Mouse (Mus musculus): ENCODE data around the gene Cdkn2aipnl. TPM values are rescaled to one million over a fixed set of nuclear protein-coding genes. Genes with fewer than 3 reads are reported as not detected.

The Cdkn2aipnl gene
- polyA plus RNA-seq, 1 experiment from 2014 or later, result 111 TPM

DNA sequence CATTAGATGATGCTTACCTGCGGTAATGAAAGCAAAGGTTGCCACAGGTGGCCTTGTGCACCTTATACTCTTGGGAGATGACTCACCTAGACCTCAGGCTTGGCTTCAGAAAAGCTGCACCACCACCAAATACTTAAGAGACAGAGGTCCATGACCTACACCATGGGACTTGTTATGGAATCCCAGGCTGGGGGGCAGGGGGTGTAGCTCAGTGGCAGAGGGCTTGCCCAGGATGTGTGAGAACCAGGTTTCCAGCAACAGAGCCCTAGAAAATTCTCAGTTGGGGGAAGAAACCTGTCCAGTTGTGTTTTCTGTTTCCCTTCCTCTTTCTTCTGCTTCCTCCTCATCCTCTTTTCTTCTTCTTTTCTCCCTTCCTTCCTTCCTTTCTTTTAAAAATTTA, 36.3 kb upstream of the Cdkn2aipnl start:
- H3K27me3 ChIP-seq (ENCODE audit: control insufficient read depth, insufficient read depth, low read length), result no peaks in the 10 kb centered on the region
- ATAC-seq (ENCODE audit: low FRiP score), result no peak
- whole genome bisulfite sequencing, result 94% methylated on average over 1 of the region's 1 CpGs
- no peak overlapping the region for H3K9ac ChIP-seq (ENCODE audit: low read depth, low read length)
- H3K4me3 ChIP-seq (ENCODE audit: low read depth, low read length), result no peak overlapping the region
- no peak for DNase-seq (ENCODE audit: low spot score)
- H3K36me3 ChIP-seq (ENCODE audit: control insufficient read depth, insufficient read depth, low read length), result no peaks in the 10 kb centered on the region
- H3K9me3 ChIP-seq (ENCODE audit: control insufficient read depth, low read length), result no peaks in the 10 kb centered on the region
- no peak overlapping the region for H3K27ac ChIP-seq (ENCODE audit: low read depth, low read length)
- H3K4me2 ChIP-seq (replicated peaks; ENCODE audit: low read depth, low read length), result no peak overlapping the region
- no peaks in the 10 kb centered on the region for H3K4me1 ChIP-seq (replicated peaks; ENCODE audit: control insufficient read depth, insufficient read depth, low read length)

DNA sequence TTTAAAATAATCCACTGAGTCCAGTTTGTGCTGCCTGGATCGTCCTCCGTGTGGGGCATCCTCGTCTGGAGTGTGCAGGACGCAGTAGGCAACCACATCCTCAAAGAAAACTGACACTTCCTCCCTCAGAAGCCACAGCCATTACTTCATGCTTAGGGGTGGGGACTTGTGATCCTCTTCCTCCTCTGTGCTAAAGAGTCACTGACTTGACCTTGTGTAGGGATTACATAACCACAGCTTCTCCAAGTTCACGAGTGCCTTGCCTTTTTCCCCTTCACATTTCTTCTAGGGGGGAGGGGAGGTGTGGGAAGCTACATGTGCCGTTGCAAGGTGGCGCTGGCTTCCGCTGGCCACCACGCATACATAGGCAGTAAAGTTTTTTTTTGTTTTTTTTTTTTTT, 35.7 kb upstream of the Cdkn2aipnl start:
- no peak for ATAC-seq (ENCODE audit: low FRiP score)
- Histone ChIP-seq H3K9me3 (ENCODE audit: control insufficient read depth, low read length) (no peaks in the 10 kb centered on the region), H3K27me3 (ENCODE audit: control insufficient read depth, insufficient read depth, low read length) (no peaks in the 10 kb centered on the region), H3K4me1 (replicated peaks; ENCODE audit: control insufficient read depth, insufficient read depth, low read length) (no peaks in the 10 kb centered on the region), H3K9ac (ENCODE audit: low read depth, low read length) (no peak overlapping the region), H3K4me3 (ENCODE audit: low read depth, low read length) (no peak overlapping the region), H3K36me3 (ENCODE audit: control insufficient read depth, insufficient read depth, low read length) (no peaks in the 10 kb centered on the region), H3K4me2 (replicated peaks; ENCODE audit: low read depth, low read length) (no peak overlapping the region), H3K27ac (ENCODE audit: low read depth, low read length) (no peak overlapping the region)
- WGBS, result 89% methylated on average over 9 of the region's 9 CpGs
- no peak for DNase-seq (ENCODE audit: low spot score)

- no peaks in the 10 kb centered on the region for H3K36me3 ChIP-seq (ENCODE audit: control insufficient read depth, insufficient read depth, low read length)
- no peaks in the 10 kb centered on the region for H3K9me3 ChIP-seq (ENCODE audit: control insufficient read depth, low read length)
- H3K4me1 ChIP-seq (replicated peaks; ENCODE audit: control insufficient read depth, insufficient read depth, low read length), result no peaks in the 10 kb centered on the region
- no peak overlapping the region for H3K27ac ChIP-seq (ENCODE audit: low read depth, low read length)
- no peak overlapping the region for H3K4me2 ChIP-seq (replicated peaks; ENCODE audit: low read depth, low read length)
- H3K9ac ChIP-seq (ENCODE audit: low read depth, low read length), result no peak overlapping the region
- ATAC-seq (ENCODE audit: low FRiP score), result no peak
- H3K4me3 ChIP-seq (ENCODE audit: low read depth, low read length), result no peak overlapping the region
- H3K27me3 ChIP-seq (ENCODE audit: control insufficient read depth, insufficient read depth, low read length), result no peaks in the 10 kb centered on the region
- DNase-seq (ENCODE audit: low spot score), result no peak
- 88% methylated on average over 3 of the region's 3 CpGs for WGBS
These were observed 33.2 kb upstream of the Cdkn2aipnl start for GRCm38 (mm10) chr11:51934230-51934629.

DNA sequence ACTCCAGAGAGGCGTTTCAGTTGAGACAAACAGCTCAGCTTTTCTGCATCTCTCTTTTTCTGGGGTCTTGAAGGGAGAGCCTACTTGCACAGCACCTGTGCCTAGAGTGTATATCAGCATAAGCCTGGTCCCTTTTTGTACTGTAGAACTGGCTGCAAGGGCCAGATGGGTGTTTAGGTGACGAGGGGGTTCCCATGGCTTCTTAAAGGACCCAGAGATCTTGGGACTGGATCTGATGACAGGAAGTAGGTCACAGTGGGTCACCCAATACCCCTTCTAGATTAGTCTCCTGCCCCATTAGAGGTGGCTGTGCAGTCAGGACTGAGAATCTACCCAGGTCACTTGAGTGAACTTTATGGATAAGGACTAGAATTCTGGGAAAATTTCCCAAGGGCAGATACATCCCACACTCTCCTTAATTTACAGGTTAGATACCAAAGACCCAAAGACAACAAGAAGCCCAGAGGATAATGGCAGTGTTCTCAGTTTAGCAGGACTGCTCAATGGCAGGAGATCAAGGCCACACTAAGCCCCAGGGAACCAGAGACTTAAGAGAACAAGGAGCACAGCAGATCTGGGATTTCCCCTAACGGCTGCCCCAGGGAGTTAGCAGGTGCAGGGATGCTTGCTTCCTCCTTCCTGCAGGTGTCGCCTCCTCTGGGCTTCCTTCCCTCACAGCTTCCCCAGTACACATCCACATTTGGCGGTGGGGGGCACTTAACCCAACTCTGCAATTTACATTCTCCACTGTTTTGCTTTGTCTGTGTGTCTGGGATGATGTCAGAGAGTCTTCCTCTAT, 31.6 kb upstream of the Cdkn2aipnl start:
- no peak for DNase-seq (ENCODE audit: low spot score)
- Histone ChIP-seq H3K27ac (ENCODE audit: low read depth, low read length) (no peak overlapping the region), H3K9ac (ENCODE audit: low read depth, low read length) (no peak overlapping the region), H3K4me3 (ENCODE audit: low read depth, low read length) (no peak overlapping the region), H3K4me1 (replicated peaks; ENCODE audit: control insufficient read depth, insufficient read depth, low read length) (no peaks in the 10 kb centered on the region), H3K36me3 (ENCODE audit: control insufficient read depth, insufficient read depth, low read length) (no peaks in the 10 kb centered on the region), H3K4me2 (replicated peaks; ENCODE audit: low read depth, low read length) (no peak overlapping the region), H3K27me3 (ENCODE audit: control insufficient read depth, insufficient read depth, low read length) (no peaks in the 10 kb centered on the region), H3K9me3 (ENCODE audit: control insufficient read depth, low read length) (no peaks in the 10 kb centered on the region)
- 55% methylated on average over 5 of the region's 5 CpGs for WGBS
- ATAC-seq (ENCODE audit: low FRiP score), result no peak

DNA sequence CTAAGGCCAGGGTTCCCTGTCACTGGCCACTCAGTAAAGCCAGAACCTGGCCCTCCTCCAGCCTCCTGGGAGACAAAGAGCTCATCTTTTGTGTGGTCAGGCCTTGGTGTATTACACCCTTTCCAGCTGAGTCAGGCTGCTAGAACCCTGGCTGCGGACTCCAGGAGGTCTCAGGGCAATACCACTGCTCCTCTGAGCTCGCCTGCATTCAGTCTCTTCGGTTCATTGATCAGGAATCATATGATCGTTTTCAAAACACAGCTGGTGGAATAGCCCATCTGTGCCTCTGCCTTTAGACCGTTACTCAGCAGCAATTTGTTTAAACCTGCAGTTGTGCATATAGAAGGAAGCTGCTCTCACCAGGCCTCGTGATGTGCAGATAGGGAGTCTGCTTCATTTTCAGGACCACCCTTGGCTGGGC, 30.1 kb upstream of the Cdkn2aipnl start:
- H3K27ac ChIP-seq (ENCODE audit: low read depth, low read length), result no peak overlapping the region
- no peak overlapping the region for H3K9ac ChIP-seq (ENCODE audit: low read depth, low read length)
- 67% methylated on average over 6 of the region's 6 CpGs for WGBS
- no peak for ATAC-seq (ENCODE audit: low FRiP score)
- DNase-seq (ENCODE audit: low spot score), result no peak
- no peaks in the 10 kb centered on the region for H3K4me1 ChIP-seq (replicated peaks; ENCODE audit: control insufficient read depth, insufficient read depth, low read length)
- no peaks in the 10 kb centered on the region for H3K36me3 ChIP-seq (ENCODE audit: control insufficient read depth, insufficient read depth, low read length)
- H3K9me3 ChIP-seq (ENCODE audit: control insufficient read depth, low read length), result no peaks in the 10 kb centered on the region
- no peak overlapping the region for H3K4me2 ChIP-seq (replicated peaks; ENCODE audit: low read depth, low read length)
- no peaks in the 10 kb centered on the region for H3K27me3 ChIP-seq (ENCODE audit: control insufficient read depth, insufficient read depth, low read length)
- no peak overlapping the region for H3K4me3 ChIP-seq (ENCODE audit: low read depth, low read length)

DNA sequence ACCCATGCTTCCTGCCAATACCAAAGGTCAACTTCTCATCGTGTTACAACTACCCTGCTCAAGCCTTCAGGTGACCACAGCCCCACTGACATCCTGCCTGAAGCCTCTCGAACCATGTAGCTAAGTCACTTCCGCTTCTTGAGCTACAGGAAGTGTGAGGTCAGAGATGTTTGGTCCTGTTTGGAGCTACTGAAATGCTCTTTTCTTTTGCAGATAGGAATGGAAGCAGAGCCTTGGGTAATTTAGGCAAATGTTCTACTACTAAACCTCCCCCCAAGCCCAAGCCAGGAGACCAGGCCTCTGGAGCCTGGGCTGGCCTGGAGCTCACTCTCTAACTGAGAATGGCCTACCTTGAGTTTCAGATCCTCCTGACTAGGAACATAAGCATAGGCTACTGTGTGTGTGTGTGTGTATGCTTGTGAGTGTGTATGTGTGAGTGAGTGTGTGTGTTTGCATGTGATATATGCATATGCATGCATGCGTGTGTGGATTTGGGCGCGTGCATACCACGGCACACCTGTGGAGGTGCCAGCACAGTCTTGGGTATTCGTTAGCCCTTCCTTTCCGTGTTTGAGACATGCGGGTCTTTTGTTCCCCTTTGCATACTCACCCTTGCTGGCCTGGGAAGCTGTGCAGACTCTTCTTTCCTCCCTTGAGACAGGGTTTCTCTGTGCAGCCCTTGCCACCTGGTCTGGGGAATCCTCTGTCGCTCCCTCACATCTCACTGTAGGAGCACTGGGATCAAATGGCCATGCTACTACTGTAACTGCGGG, 28.5 kb upstream of the Cdkn2aipnl start:
- Histone ChIP-seq H3K4me2 (replicated peaks; ENCODE audit: low read depth, low read length) (no peak overlapping the region), H3K27ac (ENCODE audit: low read depth, low read length) (no peak overlapping the region), H3K9me3 (ENCODE audit: control insufficient read depth, low read length) (no peaks in the 10 kb centered on the region), H3K4me3 (ENCODE audit: low read depth, low read length) (no peak overlapping the region), H3K27me3 (ENCODE audit: control insufficient read depth, insufficient read depth, low read length) (no peaks in the 10 kb centered on the region), H3K4me1 (replicated peaks; ENCODE audit: control insufficient read depth, insufficient read depth, low read length) (peaks cover 3% of the 10 kb centered on the region; the same call in 1 of the 2 replicates), H3K9ac (ENCODE audit: low read depth, low read length) (no peak overlapping the region), H3K36me3 (ENCODE audit: control insufficient read depth, insufficient read depth, low read length) (no peaks in the 10 kb centered on the region)
- ATAC-seq (ENCODE audit: low FRiP score) (no peak), DNase-seq (ENCODE audit: low spot score) (no peak)
- 87% methylated on average over 12 of the region's 12 CpGs for WGBS

- ATAC-seq (ENCODE audit: low FRiP score), result no peak
- 84% methylated on average over 8 of the region's 8 CpGs for WGBS
- Histone ChIP-seq H3K9ac (ENCODE audit: low read depth, low read length) (no peak overlapping the region), H3K4me1 (replicated peaks; ENCODE audit: control insufficient read depth, insufficient read depth, low read length) (peaks cover 3% of the 10 kb centered on the region; the same call in 1 of the 2 replicates), H3K36me3 (ENCODE audit: control insufficient read depth, insufficient read depth, low read length) (no peaks in the 10 kb centered on the region), H3K4me3 (ENCODE audit: low read depth, low read length) (no peak overlapping the region), H3K27ac (ENCODE audit: low read depth, low read length) (no peak overlapping the region), H3K9me3 (ENCODE audit: control insufficient read depth, low read length) (no peaks in the 10 kb centered on the region), H3K4me2 (replicated peaks; ENCODE audit: low read depth, low read length) (no peak overlapping the region), H3K27me3 (ENCODE audit: control insufficient read depth, insufficient read depth, low read length) (no peaks in the 10 kb centered on the region)
- no peak for DNase-seq (ENCODE audit: low spot score)
These were observed 27.9 kb upstream of the Cdkn2aipnl start for GRCm38 (mm10) chr11:51939590-51939955.

DNA sequence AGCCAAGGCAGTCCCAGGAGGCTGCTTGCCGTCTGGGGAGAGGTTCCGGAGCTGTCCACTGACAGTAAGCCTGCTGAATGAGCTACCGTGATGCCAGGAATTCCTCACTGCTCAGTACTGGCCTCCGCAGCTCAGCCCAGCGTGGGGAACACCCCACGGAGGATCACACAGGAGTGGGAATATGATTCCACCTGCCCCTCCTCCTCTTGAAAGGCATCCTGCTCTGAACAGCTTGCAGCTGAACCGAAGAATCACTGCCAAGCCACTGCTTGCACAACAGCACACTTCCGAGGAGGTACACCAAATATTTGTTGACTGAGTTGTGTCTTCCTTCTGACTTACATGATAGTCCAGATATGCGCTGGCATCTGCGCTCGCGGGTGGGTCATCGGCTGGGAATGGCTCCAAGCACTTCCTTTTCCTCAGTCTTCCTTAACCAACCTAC, 26.9 kb upstream of the Cdkn2aipnl start:
- Histone ChIP-seq H3K4me3 (ENCODE audit: low read depth, low read length) (no peak overlapping the region), H3K27me3 (ENCODE audit: control insufficient read depth, insufficient read depth, low read length) (no peaks in the 10 kb centered on the region)
- ATAC-seq (ENCODE audit: low FRiP score), result no peak

More for the DNA sequence above, 26.9 kb upstream of the Cdkn2aipnl start:
- Histone ChIP-seq H3K4me2 (replicated peaks; ENCODE audit: low read depth, low read length) (no peak overlapping the region), H3K27ac (ENCODE audit: low read depth, low read length) (no peak overlapping the region), H3K4me1 (replicated peaks; ENCODE audit: control insufficient read depth, insufficient read depth, low read length) (peaks cover 3% of the 10 kb centered on the region; the same call in 1 of the 2 replicates), H3K9me3 (ENCODE audit: control insufficient read depth, low read length) (no peaks in the 10 kb centered on the region), H3K9ac (ENCODE audit: low read depth, low read length) (no peak overlapping the region), H3K36me3 (ENCODE audit: control insufficient read depth, insufficient read depth, low read length) (no peaks in the 10 kb centered on the region)
- WGBS, result 78% methylated on average over 13 of the region's 13 CpGs
- no peak for DNase-seq (ENCODE audit: low spot score)
